Mouse (Mus musculus) erythroblast, embryonic 14.5 days (primary cell): ENCODE results near the gene Pcx.

Experiments
- GATA1 ChIP-seq: IDR thresholded peaks from 2 replicates; pipeline ENCODE4 v1.6.1; 2012; ENCODE audit warnings: low read length, inconsistent platforms, mixed read lengths
- TAL1 ChIP-seq: IDR thresholded peaks from 3 replicates; pipeline ENCODE4 v1.6.1; 2012; ENCODE audit warnings: low read length, inconsistent platforms, mixed read lengths

- TF ChIP-seq GATA1 (no peak), TAL1 (no peak)
Observed at GRCm38 (mm10) chr19:4516288-4516687, 6.0 kb downstream of the Pcx start.
